Mouse (Mus musculus): ENCODE data around the gene Ska3.

GRCm38 (mm10) chr14:57811844-57812243 lies 14.1 kb downstream of the Ska3 start:
- no peak for TF ChIP-seq CTCF (IDR thresholded peaks at IDR 0.05; ENCODE audit: insufficient read depth, low read depth, low read length)
- no peak for TF ChIP-seq POLR2A (IDR thresholded peaks at IDR 0.05; ENCODE audit: insufficient read depth, low read depth, low read length)

Measured in olfactory bulb, adult 2 months (tissue).